Mouse (Mus musculus) macrophage (primary cell): ENCODE measurements around the gene Olfr890. TPM values are rescaled to one million over a fixed set of nuclear protein-coding genes. Genes with fewer than 3 reads are reported as not detected.
"Not testable (repeated sequence)": the region's sequence is repeated elsewhere in the genome, so short reads cannot be mapped to it uniquely, and the experiment has no call there.

Experiments used
- H3K27ac ChIP-seq: fragments of 350-480 bp; formaldehyde crosslinking; 2 replicates; pipeline ENCODE4 v1.9.0; 2021
- H3K36me3 ChIP-seq: fragments of 350-480 bp; formaldehyde crosslinking; 2 replicates; pipeline ENCODE4 v1.9.0; 2021; ENCODE audit errors: inconsistent target
- H3K4me3 ChIP-seq: fragments of 350-480 bp; formaldehyde crosslinking; 2 replicates; pipeline ENCODE4 v1.9.0; 2021; ENCODE audit errors: inconsistent target
- H3K79me2 ChIP-seq: fragments of 350-480 bp; formaldehyde crosslinking; 2 replicates; pipeline ENCODE4 v1.9.0; 2021; ENCODE audit errors: inconsistent target
- WGBS: methylation state at CpG from one replicate; pipeline ENCODE4 v1.1.7; 2026; ENCODE audit warnings: inconsistent platforms; ENCODE audit not compliant: missing documents; 5-methylcytosine and 5-hydroxymethylcytosine counted together
- polyA plus RNA-seq: library from polyadenylated mRNA; stranded (reverse); fragments of 250-400 nt; gene quantifications from 3 replicates; pipeline ENCODE4 v1.2.4, GENCODE M21; 2018; ENCODE audit warnings: inconsistent platforms
- total RNA-seq, 78 experiments: library from RNA; depleted of rRNA; stranded (reverse); fragments of 250-400 nt; gene quantifications; 1 replicate in 9 of 78; 2 replicates in 24 of 78; 3 replicates in 43 of 78; 4 replicates in 2 of 78; pipeline ENCODE4 v1.2.4; 2018; ENCODE audit warnings: inconsistent platforms in 56 of 78

Olfr890 gene
- total RNA-seq (2018; cell fraction: chromatin; rRNA removed): not detected
- not detected for total RNA-seq (2018; cell fraction: cytosol; rRNA removed)
- not detected for total RNA-seq (2018; cell fraction: nucleus; rRNA removed)
- polyA plus RNA-seq: not detected in 3 replicates

DNA sequence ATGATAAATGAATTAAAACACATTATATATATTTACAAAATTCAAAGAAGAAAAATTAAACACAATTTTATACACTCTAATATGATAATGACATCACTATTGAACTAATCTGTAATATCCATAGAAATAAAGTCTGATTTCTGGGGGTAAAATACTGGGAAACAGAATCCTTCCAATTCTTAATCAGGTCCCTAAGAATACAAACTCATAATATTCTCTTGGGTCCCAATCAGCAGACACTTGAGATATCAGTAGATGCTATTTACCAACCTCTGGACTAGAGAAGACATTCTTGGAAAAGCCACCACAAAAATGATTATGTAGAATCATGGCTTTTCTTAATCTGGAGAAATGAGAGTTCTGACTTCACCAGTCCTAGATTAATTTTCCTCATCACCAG lies at the start of gene Olfr890:
Olfr890 (plus strand) TSS at position 301 of the 400 bp plus-strand sequence.
- H3K36me3 ChIP-seq: no peaks in the 10 kb centered on the region
- H3K79me2 ChIP-seq: no peaks in the 10 kb centered on the region
- H3K27ac ChIP-seq: no peak within 1 kb of the TSS
- no peak within 1 kb of the TSS for H3K4me3 ChIP-seq

DNA sequence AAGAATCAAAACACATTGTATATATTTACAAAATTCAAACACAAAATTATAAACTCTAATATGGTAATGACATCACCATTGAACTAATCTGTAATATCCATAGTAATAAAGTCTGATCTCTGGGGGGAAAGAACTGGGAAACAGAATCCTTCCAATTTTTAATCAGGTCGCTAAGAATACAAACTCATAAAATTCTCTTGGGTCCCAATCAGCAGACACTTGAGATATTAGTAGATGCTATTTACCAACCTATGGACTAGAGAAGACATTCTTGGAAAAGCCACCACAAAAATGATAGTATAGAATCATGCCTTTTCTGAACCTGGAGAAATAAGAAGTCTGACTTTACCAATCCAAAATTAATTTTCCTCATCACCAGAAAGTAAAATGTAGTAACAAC lies 34.5 kb upstream of the Olfr890 start, which contains the start of gene Olfr888:
Olfr888 (plus strand) TSS at position 301 of the 400 bp plus-strand sequence.
- no peaks in the 10 kb centered on the region for H3K36me3 ChIP-seq
- 70% methylated on average over 1 of the region's 1 CpGs for WGBS
- no peak within 1 kb of the TSS for H3K27ac ChIP-seq
- H3K4me3 ChIP-seq: no peak within 1 kb of the TSS
- no peaks in the 10 kb centered on the region for H3K79me2 ChIP-seq

DNA sequence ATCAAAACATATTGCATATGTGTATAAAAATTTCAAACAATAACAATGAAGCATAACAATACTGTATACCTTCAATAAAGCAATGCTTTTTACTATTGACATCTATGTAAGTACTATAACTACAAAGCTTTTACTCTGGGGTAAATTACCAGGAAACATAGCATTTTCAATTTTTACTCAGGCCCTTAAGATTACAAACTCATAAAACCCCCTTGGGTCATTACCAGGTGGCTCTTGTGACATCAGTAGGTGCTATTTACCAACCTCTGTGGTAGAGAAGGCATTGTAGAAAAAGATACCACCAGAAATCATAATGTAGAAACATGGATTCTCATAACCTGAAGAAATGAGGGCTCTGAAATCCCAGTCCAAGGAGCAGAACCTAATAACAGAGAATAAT lies 27.4 kb upstream of the Olfr890 start, which contains the start of gene Olfr889:
Olfr889 (plus strand) TSS at position 301 of the 400 bp plus-strand sequence.
- H3K27ac ChIP-seq: no peak within 1 kb of the TSS
- no peak within 1 kb of the TSS for H3K4me3 ChIP-seq
- H3K36me3 ChIP-seq: no peaks in the 10 kb centered on the region
- no peaks in the 10 kb centered on the region for H3K79me2 ChIP-seq

DNA sequence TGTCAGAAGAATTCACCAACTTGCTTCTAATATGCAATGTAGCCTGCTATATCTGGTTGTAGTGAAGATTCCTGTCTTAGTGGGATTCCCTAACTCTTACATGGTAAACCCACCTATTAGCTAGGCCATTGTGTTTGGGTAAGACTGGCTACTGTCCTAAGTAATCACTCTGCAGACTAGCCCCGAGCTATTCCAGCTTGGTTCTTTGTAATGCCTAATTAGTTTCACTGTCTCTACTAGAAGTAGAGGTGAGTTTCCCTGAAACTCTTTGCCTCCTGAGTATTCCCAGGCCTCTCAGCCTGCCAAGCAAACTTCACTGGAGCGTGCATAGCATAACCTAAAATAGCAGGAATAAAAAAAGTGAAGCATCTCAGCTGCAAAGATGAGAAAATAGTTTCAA lies 26.0 kb downstream of the Olfr890 start:
- WGBS: 49% methylated on average over 2 of the region's 2 CpGs

DNA sequence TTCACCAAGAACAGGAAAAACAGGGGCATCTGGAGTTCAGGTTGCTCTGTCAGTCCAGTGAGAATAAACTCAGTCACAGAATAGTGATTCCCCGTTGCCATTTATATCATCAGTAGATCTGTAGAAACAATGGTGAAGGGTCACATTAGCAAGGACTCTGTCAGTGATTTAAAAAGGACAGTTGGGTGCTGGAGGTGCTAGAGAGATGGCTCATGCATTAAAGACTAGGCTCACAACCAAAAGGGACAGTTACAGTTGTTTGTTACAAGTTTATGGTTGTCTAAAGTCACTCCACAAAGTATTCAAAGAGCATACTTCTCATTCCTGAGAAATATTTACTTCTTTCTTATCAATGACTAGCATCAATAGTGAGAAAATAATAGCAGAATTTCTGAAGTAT lies 38.4 kb downstream of the Olfr890 start, which contains the start of gene Olfr891:
Olfr891 (minus strand) TSS at position 101 of the 400 bp plus-strand sequence.
- Histone ChIP-seq H3K36me3 (no peaks in the 10 kb centered on the region), H3K27ac (no peak within 1 kb of the TSS), H3K79me2 (no peaks in the 10 kb centered on the region), H3K4me3 (no peak within 1 kb of the TSS)
- 60% methylated on average over 1 of the region's 1 CpGs for WGBS

More for the DNA sequence above, 26.0 kb downstream of the Olfr890 start:
- not testable (repeated sequence) for H3K27ac ChIP-seq, H3K79me2 ChIP-seq, H3K4me3 ChIP-seq, H3K36me3 ChIP-seq

Other genes starting within 250 kb of the Olfr890 start
- gene Olfr145, start 245.8 kb upstream of the Olfr890 start, polyA plus RNA-seq: not detected in 3 replicates
- gene Olfr878, start 224.7 kb upstream of the Olfr890 start, polyA plus RNA-seq: not detected in 3 replicates
- not detected in 3 replicates for gene Olfr881, start 150.7 kb upstream of the Olfr890 start, polyA plus RNA-seq
- gene Olfr883, start 116.7 kb upstream of the Olfr890 start, polyA plus RNA-seq: not detected in 3 replicates
- gene Olfr884, start 96.0 kb upstream of the Olfr890 start, polyA plus RNA-seq: not detected in 3 replicates
- gene Olfr885, start 81.2 kb upstream of the Olfr890 start, polyA plus RNA-seq: not detected in 3 replicates
- gene Olfr887, start 58.4 kb upstream of the Olfr890 start, polyA plus RNA-seq: not detected in 3 replicates
- gene Olfr888, start 34.4 kb upstream of the Olfr890 start, polyA plus RNA-seq: not detected in 3 replicates
- not detected in 3 replicates for gene Olfr889, start 27.3 kb upstream of the Olfr890 start, polyA plus RNA-seq
- not detected in 3 replicates for gene Olfr891, start 38.3 kb downstream of the Olfr890 start, polyA plus RNA-seq
- gene Olfr893, start 65.8 kb downstream of the Olfr890 start, polyA plus RNA-seq: not detected in 3 replicates
- gene Olfr894, start 75.5 kb downstream of the Olfr890 start, polyA plus RNA-seq: not detected in 3 replicates
- gene Olfr143, start 110.3 kb downstream of the Olfr890 start, polyA plus RNA-seq: not detected in 3 replicates
- not detected in 3 replicates for gene Olfr895, start 125.3 kb downstream of the Olfr890 start, polyA plus RNA-seq
- not detected in 3 replicates for gene Olfr896-ps1, start 148.6 kb downstream of the Olfr890 start, polyA plus RNA-seq
- gene Olfr25, start 186.5 kb downstream of the Olfr890 start, polyA plus RNA-seq: not detected in 3 replicates
- not detected in 3 replicates for gene Olfr898, start 205.9 kb downstream of the Olfr890 start, polyA plus RNA-seq
- not detected in 3 replicates for gene Olfr250, start 224.4 kb downstream of the Olfr890 start, polyA plus RNA-seq
- gene Olfr251, start 234.6 kb downstream of the Olfr890 start, polyA plus RNA-seq: not detected in 3 replicates